Mouse (Mus musculus) lung, postnatal 0 days (tissue): ENCODE results near the gene Sirt7. TPM values are rescaled to one million over a fixed set of nuclear protein-coding genes. Genes with fewer than 3 reads are reported as not detected.

Experiments used
- ATAC-seq: fragments of 200-750 bp; cut with Nextera tagmentation; 2 replicates; pipeline ENCODE4 v1.8.0; 2017; ENCODE audit warnings: moderate library complexity
- DNase-seq: peaks from one replicate; pipeline ENCODE4 v3.0.0-alpha.2; 2016; ENCODE audit warnings: low spot score
- H3K27ac ChIP-seq: fragments of 300-500 bp; sonication (generic); 2 replicates; pipeline ENCODE4 v1.5.1; 2014; ENCODE audit warnings: antibody characterized with exemption, mild to moderate bottlenecking, low read length, mixed read lengths
- H3K27me3 ChIP-seq: fragments of 300-500 bp; sonication (generic); replicated peaks from 2 replicates; pipeline ENCODE4 v1.6.1; 2014; ENCODE audit warnings: low read length, mixed read lengths; ENCODE audit not compliant: insufficient read depth
- H3K36me3 ChIP-seq: fragments of 300-500 bp; sonication (generic); 2 replicates; pipeline ENCODE4 v1.6.1; 2014; ENCODE audit warnings: low read length, mixed read lengths; ENCODE audit not compliant: insufficient read depth
- H3K4me1 ChIP-seq: fragments of 300-500 bp; sonication (generic); 2 replicates; pipeline ENCODE4 v1.6.1; 2014; ENCODE audit warnings: antibody characterized with exemption, low read depth, low read length, mixed read lengths; ENCODE audit not compliant: insufficient read depth
- H3K4me2 ChIP-seq: fragments of 300-500 bp; sonication (generic); replicated peaks from 2 replicates; pipeline ENCODE4 v1.6.1; 2014; ENCODE audit warnings: low read depth, mild to moderate bottlenecking, low read length, moderate library complexity, mixed read lengths
- H3K4me3 ChIP-seq: fragments of 300-500 bp; sonication (generic); 2 replicates; pipeline ENCODE4 v1.5.1; 2014; ENCODE audit warnings: low read depth, low read length
- H3K9ac ChIP-seq: fragments of 300-500 bp; sonication (generic); replicated peaks from 2 replicates; pipeline ENCODE4 v1.6.1; 2014; ENCODE audit warnings: low read depth, mild to moderate bottlenecking
- H3K9me3 ChIP-seq: fragments of 300-500 bp; sonication (generic); 2 replicates; pipeline ENCODE4 v1.6.1; 2016; ENCODE audit warnings: low read length, mixed read lengths
- CTCF ChIP-seq: IDR thresholded peaks from 2 replicates; pipeline ENCODE4 v1.5.1; 2016; ENCODE audit warnings: antibody characterized with exemption, mild to moderate bottlenecking
- EP300 ChIP-seq: IDR thresholded peaks from 2 replicates; pipeline ENCODE4 v1.6.1; 2016; ENCODE audit warnings: antibody characterized with exemption, mild to moderate bottlenecking, control low read depth
- WGBS: fragments of 180-500 bp; shearing (Covaris S2); extraction: QIAGEN DNeasy Blood & Tissue Kit; methylation state at CpG from one replicate; pipeline ENCODE4 v1.1.7; 2014; 5-methylcytosine and 5-hydroxymethylcytosine counted together
- polyA plus RNA-seq: library from polyadenylated mRNA; unstranded; fragments of >200 nt; fragmentation: Nextera tagmentation; extraction: Ambion mirVana; gene quantifications from 2 replicates; pipeline ENCODE4 v1.2.1, GENCODE M21; 2015

Sirt7 gene
- polyA plus RNA-seq, 1 experiment from 2014 or later = 46.0 TPM

GRCm38 (mm10) chr11:120574278-120574600, 50.8 kb downstream of the Sirt7 start:
- H3K36me3 ChIP-seq = peaks cover 22% of the 10 kb centered on the region
- WGBS = 26% methylated on average over 5 of the region's 5 CpGs
- no peak for ATAC-seq

DNA sequence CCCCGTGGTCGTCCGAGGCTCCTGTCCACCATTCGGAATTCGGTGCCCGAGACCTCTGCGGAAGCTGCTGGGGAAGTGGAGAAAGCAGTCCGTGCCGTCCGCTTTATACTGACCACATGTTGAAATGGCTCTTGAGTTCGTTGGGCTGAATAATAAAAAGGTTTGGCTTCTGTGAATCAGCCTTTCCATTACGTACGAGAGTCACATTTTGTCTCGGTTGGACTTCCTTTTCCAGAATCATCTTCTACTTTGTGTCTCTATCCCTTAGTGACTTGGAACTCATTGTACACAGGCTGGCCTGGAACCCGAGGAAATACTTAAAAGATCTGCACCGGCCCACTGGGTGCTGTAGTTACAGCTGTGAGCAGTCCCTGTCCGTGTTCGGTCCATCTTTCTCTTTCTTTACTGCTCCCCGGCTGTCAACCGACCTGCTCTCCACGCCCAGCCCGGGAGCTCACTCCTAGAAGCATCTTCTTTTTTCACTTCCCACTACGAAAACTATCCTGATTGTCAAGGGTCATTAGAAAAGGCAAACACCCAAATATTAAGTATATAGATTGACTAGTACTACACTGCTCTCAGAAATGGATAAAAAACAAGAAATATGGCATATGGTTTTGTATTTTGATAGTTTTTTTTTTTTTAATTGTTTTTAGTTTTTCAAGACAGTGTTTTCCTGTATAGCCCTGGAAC, 51.3 kb downstream of the Sirt7 start:
- Histone ChIP-seq H3K9me3 (no peaks in the 10 kb centered on the region), H3K9ac (peak overlapping the region; percentile 67), H3K36me3 (peaks cover 19% of the 10 kb centered on the region), H3K27me3 (no peaks in the 10 kb centered on the region), H3K4me1 (peaks cover 8% of the 10 kb centered on the region; the same call in 1 of the 2 replicates), H3K27ac (peak overlapping the region; percentile 96), H3K4me2 (peak overlapping the region; percentile 72), H3K4me3 (peak overlapping the region; percentile 87)
- TF ChIP-seq CTCF = no peak
- TF ChIP-seq EP300 = no peak
- no peak for ATAC-seq
- no peak for DNase-seq
- WGBS = under 1% methylated on average over 23 of the region's 23 CpGs

More at GRCm38 (mm10) chr11:120574278-120574600, 50.8 kb downstream of the Sirt7 start:
- H3K4me2 ChIP-seq = no peak overlapping the region; the same call in 1 of the 2 replicates
- no peak for DNase-seq
- 0 out of 2 replicates have a peak overlapping the region, but pooled peaks have one; percentile 23 for H3K9ac ChIP-seq
- H3K9me3 ChIP-seq = no peaks in the 10 kb centered on the region
- H3K4me1 ChIP-seq = peaks cover 8% of the 10 kb centered on the region; the same call in 1 of the 2 replicates
- no peak overlapping the region for H3K27ac ChIP-seq
- H3K27me3 ChIP-seq = no peaks in the 10 kb centered on the region
- no peak for TF ChIP-seq EP300
- no peak for TF ChIP-seq CTCF
- H3K4me3 ChIP-seq = no peak overlapping the region; the same call in 1 of the 2 replicates

DNA sequence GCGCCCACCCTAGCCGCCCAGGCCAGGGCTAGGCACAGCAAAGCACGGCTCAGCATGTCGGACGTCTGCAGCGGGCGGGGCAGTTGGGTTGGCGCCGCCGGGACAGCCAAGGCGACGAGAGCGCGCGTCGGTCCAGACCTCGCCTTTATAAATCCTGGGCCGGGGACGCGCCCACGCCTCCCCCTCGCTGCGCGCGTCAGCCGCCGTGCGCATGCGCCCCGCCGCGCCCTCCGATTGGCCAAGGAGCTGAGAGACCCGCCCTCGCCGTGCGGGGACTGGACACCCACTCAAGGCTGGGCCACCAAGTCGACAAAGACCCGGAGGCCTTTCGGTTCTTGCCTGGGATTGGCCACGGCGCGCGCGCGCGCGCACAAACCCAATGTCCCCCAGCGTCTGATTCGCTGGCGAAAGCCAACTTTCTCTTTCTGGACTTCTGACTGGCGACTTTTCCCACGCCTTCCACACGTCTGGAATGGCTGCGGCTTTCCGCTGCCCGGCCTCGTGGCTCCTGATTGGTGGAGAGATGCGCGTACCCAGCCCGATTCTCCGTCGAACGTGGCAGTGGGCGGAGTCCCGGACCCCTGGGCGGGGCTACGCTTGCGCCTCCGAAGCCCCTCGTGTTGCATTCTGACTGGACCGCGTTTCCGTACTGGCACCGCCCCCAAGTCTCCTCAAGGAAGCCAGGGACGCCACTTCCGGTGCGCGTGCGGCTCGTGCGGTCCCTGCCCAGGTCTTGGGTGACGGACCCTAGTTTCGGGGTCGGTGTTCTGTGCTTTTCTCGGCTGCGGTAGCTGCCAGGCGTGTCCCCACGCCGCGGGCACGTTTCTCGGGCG, 52.1 kb downstream of the Sirt7 start, which contains the start of gene P4hb:
Gene P4hb (minus strand): TSS at position 502 of the 833 bp plus-strand sequence.
- ATAC-seq = peak; percentile 95
- TF ChIP-seq EP300 = no peak; the same call in 1 of the 2 replicates
- TF ChIP-seq CTCF = no peak; the same call in 1 of the 2 replicates
- H3K27me3 ChIP-seq = no peaks in the 10 kb centered on the region
- peak within 1 kb of the TSS; percentile 87 for H3K4me3 ChIP-seq
- peaks cover 19% of the 10 kb centered on the region for H3K36me3 ChIP-seq
- H3K27ac ChIP-seq = peak within 1 kb of the TSS; percentile 96
- peak within 1 kb of the TSS; percentile 77 for H3K9ac ChIP-seq
- under 1% methylated on average over 84 of the region's 94 CpGs for WGBS
- H3K9me3 ChIP-seq = no peaks in the 10 kb centered on the region
- peak; percentile 100 for DNase-seq
- H3K4me1 ChIP-seq = peaks cover 8% of the 10 kb centered on the region; the same call in 1 of the 2 replicates
- peak within 1 kb of the TSS; percentile 80 for H3K4me2 ChIP-seq

DNA sequence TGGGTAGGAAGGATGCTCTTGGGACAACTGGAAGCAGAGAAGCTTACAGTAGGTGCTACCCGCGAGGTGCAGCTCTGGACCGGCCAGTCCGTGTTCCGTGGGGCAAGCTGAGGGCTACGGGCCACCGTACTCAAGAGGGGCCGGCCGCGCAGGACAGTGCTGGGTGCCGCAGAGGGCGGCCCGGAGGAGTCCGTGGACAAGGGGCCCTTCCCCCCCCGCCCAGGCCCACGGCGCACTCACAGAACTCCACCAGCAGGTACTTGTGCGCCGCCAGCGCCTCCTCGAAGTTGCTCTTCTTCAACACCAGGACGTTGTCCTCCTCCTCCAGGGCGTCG, 52.7 kb downstream of the Sirt7 start:
- 0% methylated on average over 19 of the region's 24 CpGs for WGBS
- Histone ChIP-seq H3K27me3 (no peaks in the 10 kb centered on the region), H3K9me3 (no peaks in the 10 kb centered on the region), H3K27ac (peak overlapping the region; percentile 96), H3K4me3 (peak overlapping the region; percentile 87), H3K36me3 (peaks cover 21% of the 10 kb centered on the region), H3K4me2 (peak overlapping the region; percentile 80), H3K9ac (peak overlapping the region; percentile 77), H3K4me1 (peaks cover 8% of the 10 kb centered on the region; the same call in 1 of the 2 replicates)
- TF ChIP-seq EP300 (no peak), CTCF (0 out of 2 replicates have a peak, but pooled peaks have one; percentile 14)
- peak; percentile 16 for ATAC-seq
- no peak for DNase-seq

DNA sequence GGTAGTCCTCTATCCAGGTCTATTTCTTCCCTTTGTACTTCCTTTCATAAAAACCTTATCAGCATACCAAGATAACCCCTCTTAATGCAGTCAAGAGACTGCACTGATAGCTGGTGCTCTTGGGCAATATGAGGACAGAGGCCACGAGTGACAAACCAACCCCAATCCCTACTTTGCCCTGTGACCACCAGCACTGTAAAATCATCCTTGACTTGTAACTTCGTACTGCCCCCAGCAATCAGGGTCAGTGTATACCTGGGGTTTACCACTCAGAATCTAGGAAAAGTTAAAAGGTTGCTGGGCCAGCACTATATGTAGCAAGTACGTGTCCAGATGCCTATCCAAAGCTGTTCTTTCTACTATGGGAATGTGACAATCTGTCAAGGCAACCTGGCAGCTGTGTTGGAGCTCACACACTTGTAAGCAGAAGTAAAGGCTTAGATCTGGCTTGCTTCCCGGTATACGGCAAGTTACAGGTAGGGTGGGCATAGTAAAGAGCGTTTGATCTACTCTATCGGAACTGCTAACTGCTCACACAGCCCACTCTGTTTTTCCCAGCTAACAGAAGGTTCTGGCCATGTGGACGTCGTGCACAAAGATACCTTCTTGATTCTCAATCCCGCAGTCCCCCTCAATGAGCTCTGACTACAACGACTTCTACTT, 53.2 kb downstream of the Sirt7 start:
- Histone ChIP-seq H3K9ac (peak overlapping the region; percentile 77), H3K4me1 (peaks cover 8% of the 10 kb centered on the region; the same call in 1 of the 2 replicates), H3K27ac (peak overlapping the region; percentile 96), H3K4me2 (peak overlapping the region; percentile 80), H3K9me3 (no peaks in the 10 kb centered on the region), H3K27me3 (no peaks in the 10 kb centered on the region), H3K36me3 (peaks cover 26% of the 10 kb centered on the region), H3K4me3 (peak overlapping the region; percentile 87)
- peak; percentile 19 for DNase-seq
- WGBS = 4% methylated on average over 11 of the region's 11 CpGs
- no peak for ATAC-seq
- TF ChIP-seq CTCF (no peak), EP300 (no peak)
